Mouse (Mus musculus) heart, postnatal 0 days (tissue): Measurements from ENCODE around the gene Gpr176.

Experiments
- CTCF ChIP-seq: IDR thresholded peaks from 2 replicates; pipeline ENCODE4 v1.5.1; 2016; ENCODE audit warnings: antibody characterized with exemption, control low read depth, low read depth
- EP300 ChIP-seq: IDR thresholded peaks from 2 replicates; pipeline ENCODE4 v1.6.1; 2016; ENCODE audit warnings: antibody characterized with exemption, low read depth

DNA sequence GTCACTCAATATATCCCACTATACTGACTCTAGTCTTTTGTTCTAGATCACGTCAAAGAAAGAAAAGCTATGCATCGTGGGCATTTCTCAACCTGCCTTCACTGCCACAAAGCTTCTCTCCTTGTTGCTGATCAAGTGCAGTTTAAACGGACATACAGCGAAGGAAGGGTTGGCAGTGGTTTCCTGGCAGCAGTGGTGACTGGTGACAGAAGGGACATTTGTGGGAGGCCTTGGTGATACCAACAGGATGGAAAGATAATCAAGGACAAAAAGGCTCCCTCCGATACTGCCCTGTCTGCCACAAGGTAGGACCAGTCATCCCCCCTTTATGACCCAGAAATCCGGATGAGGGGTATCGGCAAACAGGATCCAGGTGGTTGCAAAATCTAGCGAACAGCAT is 95.0 kb downstream of the Gpr176 start:
- TF ChIP-seq EP300 (no peak), CTCF (no peak)
